Mouse (Mus musculus) kidney, adult 8-10 months (tissue): Measurements from ENCODE around the gene Tmem235.

ENCODE experiments used
- DNase-seq, 2 experiments: peaks; one replicate each; pipeline ENCODE4 v3.0.0; 2022

The Tmem235 gene

GRCm38 (mm10) chr11:117892199-117892598 is 31.6 kb downstream of the Tmem235 start:
- no peak for DNase-seq

DNA sequence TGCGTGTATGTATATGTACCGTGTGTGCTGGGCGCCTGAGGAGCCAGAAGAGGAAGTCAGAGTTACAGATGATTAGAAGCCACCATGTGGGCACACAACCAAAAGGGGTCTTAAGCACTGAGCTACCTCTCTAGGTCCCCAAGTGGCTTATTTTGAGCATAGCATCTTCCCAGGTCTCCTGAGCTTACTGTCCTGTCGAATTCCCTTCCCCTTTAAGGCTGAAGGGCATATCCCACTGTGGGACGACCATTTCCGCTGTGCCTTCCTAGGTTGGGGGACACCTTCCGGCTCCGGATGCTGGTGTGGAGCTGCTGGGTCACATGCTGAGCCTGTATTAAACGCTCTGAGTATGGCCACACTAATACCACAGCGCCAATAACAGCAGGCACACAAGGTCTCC is 34.1 kb downstream of the Tmem235 start:
- no peak for DNase-seq

- DNase-seq, result no peak
Observed at GRCm38 (mm10) chr11:117896533-117896932, 36.0 kb downstream of the Tmem235 start.

GRCm38 (mm10) chr11:117902282-117902681 is 41.7 kb downstream of the Tmem235 start:
- DNase-seq, result no peak

- DNase-seq, result no peak
Observed at GRCm38 (mm10) chr11:117904442-117904841, 43.9 kb downstream of the Tmem235 start.

DNA sequence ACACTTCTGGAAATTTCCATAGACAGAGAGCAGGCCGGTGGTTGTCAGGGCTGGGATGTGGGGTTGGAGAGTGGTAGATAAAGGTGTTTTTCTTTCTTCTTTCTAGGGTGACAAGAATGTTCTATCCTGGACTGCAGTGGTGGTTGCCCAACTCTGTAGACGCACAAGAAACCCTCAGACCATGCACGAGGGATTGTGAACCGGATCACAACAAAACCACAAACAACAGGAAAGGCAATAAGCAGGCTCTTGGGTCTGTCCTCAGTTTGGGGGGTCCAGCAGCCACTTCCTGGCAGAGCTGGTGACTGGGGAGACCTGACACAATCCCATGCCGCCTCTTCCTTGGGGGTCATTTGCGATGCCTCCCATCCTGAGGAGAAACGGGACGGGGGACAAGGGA is 48.8 kb downstream of the Tmem235 start:
- DNase-seq, result no peak

- peak; percentile 68 to 84 for DNase-seq
Observed at GRCm38 (mm10) chr11:117912684-117913352, 52.3 kb downstream of the Tmem235 start.

- DNase-seq, result no peak
Observed at GRCm38 (mm10) chr11:117914531-117914930, 54.0 kb downstream of the Tmem235 start.
